Mouse (Mus musculus) forebrain, embryonic 15.5 days (tissue): ENCODE results near the gene Calm2. TPM values are rescaled to one million over a fixed set of nuclear protein-coding genes. Genes with fewer than 3 reads are reported as not detected.
A peak's percentile ranks its signal among the peaks of the same experiment; 100 is the strongest.

ENCODE experiments used
- ATAC-seq: fragments of 200-750 bp; cut with Nextera tagmentation; replicated peaks from 2 replicates; pipeline ENCODE4 v1.8.0; 2017; ENCODE audit warnings: mild to moderate bottlenecking, moderate TSS enrichment, moderate library complexity
- H3K27ac ChIP-seq: fragments of 300-500 bp; sonication (generic); replicated peaks from 2 replicates; pipeline ENCODE4 v1.5.1; 2015; ENCODE audit warnings: mild to moderate bottlenecking, inconsistent platforms
- H3K27me3 ChIP-seq: fragments of 300-500 bp; sonication (generic); 2 replicates; pipeline ENCODE4 v1.6.1; 2015; ENCODE audit warnings: inconsistent platforms
- H3K36me3 ChIP-seq: fragments of 300-500 bp; sonication (generic); 2 replicates; pipeline ENCODE4 v1.6.1; 2015; ENCODE audit warnings: mild to moderate bottlenecking, inconsistent platforms
- H3K4me1 ChIP-seq: fragments of 300-500 bp; sonication (generic); 2 replicates; pipeline ENCODE4 v1.6.1; 2015; ENCODE audit warnings: inconsistent platforms
- H3K4me2 ChIP-seq: fragments of 300-500 bp; sonication (generic); replicated peaks from 2 replicates; pipeline ENCODE4 v1.6.1; 2015; ENCODE audit warnings: mild to moderate bottlenecking, inconsistent platforms
- H3K4me3 ChIP-seq: fragments of 300-500 bp; sonication (generic); 2 replicates; pipeline ENCODE4 v1.5.1; 2015; ENCODE audit warnings: mild to moderate bottlenecking, inconsistent platforms
- H3K9ac ChIP-seq: fragments of 300-500 bp; sonication (generic); replicated peaks from 2 replicates; pipeline ENCODE4 v1.6.1; 2015; ENCODE audit warnings: mild to moderate bottlenecking, inconsistent platforms
- H3K9me3 ChIP-seq: fragments of 300-500 bp; sonication (generic); 2 replicates; pipeline ENCODE4 v1.6.1; 2016; ENCODE audit warnings: inconsistent platforms
- WGBS: fragments of 180-500 bp; shearing (Covaris S2); methylation state at CpG from one replicate; pipeline ENCODE4 v1.1.7; 2015; ENCODE audit warnings: mixed read lengths; 5-methylcytosine and 5-hydroxymethylcytosine counted together
- polyA plus RNA-seq: library from polyadenylated mRNA; unstranded; fragments of >200 nt; fragmentation: Nextera tagmentation; extraction: Ambion mirVana; gene quantifications from 2 replicates; pipeline ENCODE4 v1.2.1, GENCODE M21; 2015

The Calm2 gene
- polyA plus RNA-seq, 1 experiment from 2014 or later: 1,787 TPM

DNA sequence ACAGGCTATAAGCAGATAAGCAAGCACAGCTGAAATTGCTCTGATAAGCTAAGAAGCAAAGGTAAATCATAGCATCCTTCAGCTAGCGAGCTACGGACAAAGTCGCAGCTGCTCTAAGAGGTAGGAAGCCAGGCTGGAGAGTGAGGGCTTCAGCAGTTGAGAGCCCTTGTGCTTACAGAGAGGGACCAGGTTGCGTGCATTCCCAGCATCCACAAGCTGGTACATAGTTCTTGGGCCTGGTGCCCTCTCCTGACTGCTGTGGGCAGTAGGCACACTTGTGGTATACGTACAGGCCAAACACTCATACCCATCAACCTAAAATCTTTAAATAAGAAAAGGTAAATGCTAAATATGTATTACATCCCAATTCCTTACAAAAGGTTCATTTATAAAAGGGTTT lies 14.0 kb downstream of the Calm2 start:
- H3K4me2 ChIP-seq: no peak overlapping the region
- 0 out of 2 replicates have a peak, but pooled peaks cover 5% of the 10 kb centered on the region for H3K4me1 ChIP-seq
- no peak overlapping the region for H3K27ac ChIP-seq
- no peak overlapping the region for H3K9ac ChIP-seq
- H3K27me3 ChIP-seq: no peaks in the 10 kb centered on the region
- H3K9me3 ChIP-seq: no peaks in the 10 kb centered on the region
- WGBS: 96% methylated on average over 5 of the region's 5 CpGs
- no peak overlapping the region for H3K4me3 ChIP-seq
- ATAC-seq: no peak
- H3K36me3 ChIP-seq: peaks cover 64% of the 10 kb centered on the region

DNA sequence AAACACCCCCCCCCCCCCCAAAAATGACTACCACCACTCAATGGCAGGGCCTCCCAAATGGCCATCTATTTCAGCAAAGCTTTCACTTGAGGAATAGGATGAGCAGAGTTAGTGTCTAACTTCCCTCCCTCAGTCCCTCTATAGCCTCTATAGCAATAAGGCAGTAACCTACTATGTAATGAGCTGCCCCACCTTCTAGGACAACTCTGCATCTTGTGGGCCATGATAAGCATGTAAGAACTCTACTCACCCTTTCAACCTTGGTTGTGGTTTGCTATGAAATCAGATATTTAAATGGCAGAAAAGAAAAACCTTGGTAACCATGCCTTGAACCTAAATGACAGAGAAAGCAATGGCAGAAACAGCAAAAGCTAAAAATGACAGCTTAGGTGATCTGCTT lies 14.4 kb downstream of the Calm2 start:
- H3K4me2 ChIP-seq: no peak overlapping the region
- no peaks in the 10 kb centered on the region for H3K9me3 ChIP-seq
- no peak overlapping the region for H3K9ac ChIP-seq
- ATAC-seq: no peak
- H3K36me3 ChIP-seq: peaks cover 64% of the 10 kb centered on the region
- no peak overlapping the region for H3K27ac ChIP-seq
- no peak overlapping the region for H3K4me3 ChIP-seq
- H3K4me1 ChIP-seq: 0 out of 2 replicates have a peak, but pooled peaks cover 3% of the 10 kb centered on the region
- H3K27me3 ChIP-seq: no peaks in the 10 kb centered on the region

DNA sequence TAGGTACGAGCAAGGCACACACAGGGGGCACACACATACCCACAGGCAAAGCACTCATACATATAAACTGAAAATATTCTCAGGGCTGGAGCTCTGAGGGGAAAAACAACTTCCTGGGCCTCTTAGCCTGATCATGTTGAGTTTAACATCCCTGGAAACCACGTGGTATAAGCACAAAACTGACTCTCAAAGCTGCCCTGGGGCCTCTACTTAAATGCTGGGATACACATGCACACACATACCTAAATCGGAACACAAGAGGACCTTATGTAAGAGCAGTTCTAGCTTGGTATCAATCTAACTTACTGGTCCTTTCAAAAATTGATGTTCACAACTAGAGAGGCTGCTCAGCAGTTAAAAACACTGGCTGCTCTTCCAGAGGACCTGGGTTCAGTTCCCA lies 17.3 kb downstream of the Calm2 start:
- Histone ChIP-seq H3K27ac (no peak overlapping the region), H3K4me2 (no peak overlapping the region), H3K36me3 (peaks cover 48% of the 10 kb centered on the region), H3K4me3 (no peak overlapping the region), H3K27me3 (no peaks in the 10 kb centered on the region), H3K9me3 (no peaks in the 10 kb centered on the region), H3K9ac (no peak overlapping the region), H3K4me1 (no peaks in the 10 kb centered on the region)
- WGBS: 86% methylated on average over 3 of the region's 3 CpGs
- ATAC-seq: no peak

DNA sequence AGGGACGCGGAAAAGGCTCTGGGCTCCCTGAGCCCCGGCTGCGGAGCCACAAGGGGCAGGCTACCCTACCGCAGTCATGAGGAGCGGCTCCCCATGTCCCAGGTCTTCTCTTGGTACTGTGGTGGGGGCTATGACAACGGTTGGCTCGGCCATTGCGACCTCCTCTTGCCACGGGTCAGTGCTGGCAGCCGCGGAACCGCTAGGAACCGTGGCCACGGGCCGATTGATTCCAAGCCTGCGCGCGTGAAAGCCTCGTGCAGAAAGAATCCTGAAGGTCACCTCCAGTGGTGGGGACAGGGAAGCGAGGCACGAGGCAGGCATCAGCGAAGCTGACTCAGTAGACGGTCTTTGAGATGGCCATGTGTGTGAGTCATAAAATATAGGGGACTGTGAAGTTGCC lies 19.2 kb downstream of the Calm2 start, which contains the start of gene Stpg4:
Gene Stpg4, minus strand, starts transcription at position 231 of the 400 bp plus-strand sequence.
- no peak within 1 kb of the TSS for H3K4me3 ChIP-seq
- no peak within 1 kb of the TSS for H3K27ac ChIP-seq
- H3K9ac ChIP-seq: no peak within 1 kb of the TSS
- WGBS: 44% methylated on average over 24 of the region's 24 CpGs
- H3K4me2 ChIP-seq: no peak within 1 kb of the TSS
- no peak for ATAC-seq
- H3K36me3 ChIP-seq: peaks cover 31% of the 10 kb centered on the region
- no peaks in the 10 kb centered on the region for H3K27me3 ChIP-seq
- no peaks in the 10 kb centered on the region for H3K9me3 ChIP-seq
- no peaks in the 10 kb centered on the region for H3K4me1 ChIP-seq

DNA sequence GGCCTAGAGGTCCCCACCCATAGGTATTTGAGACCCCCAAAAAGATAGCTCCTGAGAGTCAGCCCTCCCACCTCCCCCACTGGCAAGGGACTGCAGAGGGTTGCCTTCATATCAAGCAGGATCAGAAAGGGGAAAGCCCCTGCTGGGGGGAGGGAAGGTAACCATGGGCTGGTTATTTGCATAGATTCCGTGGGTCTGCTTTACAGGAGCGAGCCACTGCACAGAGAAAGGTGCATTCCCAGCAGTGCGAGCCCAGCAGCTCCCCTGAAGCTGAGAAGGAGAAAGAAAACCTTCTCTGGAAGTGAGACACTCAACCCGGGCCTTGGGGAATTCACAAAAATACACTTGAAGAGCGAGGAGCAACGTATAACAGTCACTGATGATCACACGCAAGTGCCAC lies 28.7 kb downstream of the Calm2 start:
- no peak overlapping the region for H3K9ac ChIP-seq
- 73% methylated on average over 7 of the region's 7 CpGs for WGBS
- H3K4me1 ChIP-seq: no peaks in the 10 kb centered on the region
- H3K27ac ChIP-seq: no peak overlapping the region
- H3K4me2 ChIP-seq: no peak overlapping the region
- no peaks in the 10 kb centered on the region for H3K9me3 ChIP-seq
- ATAC-seq: no peak
- H3K4me3 ChIP-seq: no peak overlapping the region
- H3K27me3 ChIP-seq: no peaks in the 10 kb centered on the region
- H3K36me3 ChIP-seq: no peaks in the 10 kb centered on the region

DNA sequence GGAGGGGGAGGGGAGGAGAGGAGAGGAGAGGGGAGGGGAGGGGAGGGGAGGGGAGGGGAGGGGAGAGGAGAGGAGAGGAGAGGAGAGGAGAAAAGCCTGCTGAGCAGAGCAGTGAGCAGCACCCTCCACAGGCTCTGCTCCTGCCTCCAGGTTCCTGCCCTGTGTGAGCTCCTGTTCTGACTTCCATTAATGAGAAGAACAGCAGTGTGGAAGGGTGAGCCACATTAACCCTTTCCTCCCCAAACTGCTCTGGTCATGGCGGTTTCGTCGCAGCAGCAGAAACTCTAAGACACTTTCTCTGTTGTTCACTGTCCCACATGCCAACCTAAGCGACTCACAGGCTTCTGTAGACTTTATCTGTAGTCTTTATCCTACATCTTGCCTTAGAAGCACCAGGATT lies 40.1 kb downstream of the Calm2 start:
- no peak overlapping the region for H3K9ac ChIP-seq
- WGBS: 83% methylated on average over 4 of the region's 4 CpGs
- H3K27me3 ChIP-seq: no peaks in the 10 kb centered on the region
- no peaks in the 10 kb centered on the region for H3K4me1 ChIP-seq
- no peak overlapping the region for H3K27ac ChIP-seq
- no peaks in the 10 kb centered on the region for H3K36me3 ChIP-seq
- no peak overlapping the region for H3K4me3 ChIP-seq
- ATAC-seq: no peak
- no peak overlapping the region for H3K4me2 ChIP-seq
- H3K9me3 ChIP-seq: no peaks in the 10 kb centered on the region

DNA sequence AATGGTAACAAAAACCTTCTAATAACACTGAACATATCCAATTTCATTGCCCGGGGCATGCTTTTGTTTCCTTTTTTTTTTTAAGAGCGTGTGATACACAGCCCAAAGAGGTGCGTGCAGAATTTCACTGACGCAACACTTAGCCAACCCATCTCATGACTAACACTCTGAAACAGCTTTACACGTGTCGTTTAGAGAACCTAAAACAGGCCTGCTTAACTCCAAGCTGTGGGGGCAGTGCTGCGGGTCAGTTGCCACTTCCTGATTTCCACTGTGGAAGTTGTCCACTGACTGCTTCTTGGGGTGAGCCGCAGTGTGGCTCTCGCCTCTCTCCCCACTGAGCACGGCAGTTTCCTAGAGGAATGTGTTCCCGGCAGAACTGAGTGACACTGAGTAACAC lies 41.2 kb downstream of the Calm2 start:
- 76% methylated on average over 11 of the region's 11 CpGs for WGBS

DNA sequence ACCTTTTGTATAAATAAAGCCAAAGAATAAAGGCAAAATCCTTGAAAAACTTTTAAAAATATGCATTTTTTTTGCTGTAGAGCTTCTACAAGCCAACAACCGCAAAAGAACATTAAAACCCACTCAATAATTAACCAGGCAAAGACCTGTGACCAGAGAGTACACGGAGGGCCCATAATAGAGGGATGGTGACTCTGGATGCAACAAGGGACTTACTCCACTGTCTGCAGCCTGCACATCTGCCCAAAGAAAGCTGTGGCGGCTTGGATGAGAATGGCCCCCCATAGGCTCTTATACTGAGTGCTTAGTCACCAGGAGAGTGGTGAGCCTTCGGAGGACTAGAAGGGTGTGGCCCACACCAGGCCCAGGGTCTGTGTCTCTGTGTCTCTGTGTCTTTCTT lies 43.3 kb downstream of the Calm2 start:
- Histone ChIP-seq H3K27ac (no peak overlapping the region), H3K9ac (no peak overlapping the region), H3K9me3 (no peaks in the 10 kb centered on the region), H3K4me1 (no peaks in the 10 kb centered on the region), H3K27me3 (no peaks in the 10 kb centered on the region), H3K4me2 (no peak overlapping the region), H3K36me3 (no peaks in the 10 kb centered on the region), H3K4me3 (no peak overlapping the region)
- WGBS: 88% methylated on average over 4 of the region's 4 CpGs
- ATAC-seq: no peak

More for the DNA sequence above, 41.2 kb downstream of the Calm2 start:
- Histone ChIP-seq H3K9me3 (no peaks in the 10 kb centered on the region), H3K27me3 (no peaks in the 10 kb centered on the region), H3K27ac (no peak overlapping the region), H3K4me1 (no peaks in the 10 kb centered on the region), H3K4me3 (no peak overlapping the region), H3K36me3 (no peaks in the 10 kb centered on the region), H3K4me2 (no peak overlapping the region), H3K9ac (no peak overlapping the region)
- ATAC-seq: no peak

DNA sequence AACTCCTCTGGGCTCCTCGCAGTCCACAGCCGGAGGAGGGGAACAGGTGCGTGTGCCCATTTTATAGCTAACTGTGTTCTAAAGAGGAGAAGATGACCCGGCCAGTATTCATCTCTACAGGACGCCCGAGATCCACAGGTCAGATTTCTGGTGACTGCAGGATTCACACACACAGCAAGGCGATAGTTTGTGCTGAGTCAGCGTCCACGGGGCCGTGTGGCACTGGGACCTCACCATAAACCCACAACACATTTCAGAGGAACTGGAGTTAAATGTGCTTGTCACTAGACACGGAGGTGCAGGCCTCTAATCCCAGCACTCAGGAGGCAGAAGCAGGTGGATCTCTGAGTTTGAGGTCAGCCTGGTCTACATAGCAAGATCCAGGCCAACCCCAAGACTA lies 44.3 kb downstream of the Calm2 start:
- H3K9me3 ChIP-seq: no peaks in the 10 kb centered on the region
- no peaks in the 10 kb centered on the region for H3K4me1 ChIP-seq
- H3K9ac ChIP-seq: no peak overlapping the region
- ATAC-seq: no peak
- no peaks in the 10 kb centered on the region for H3K36me3 ChIP-seq
- no peak overlapping the region for H3K4me3 ChIP-seq
- no peaks in the 10 kb centered on the region for H3K27me3 ChIP-seq
- WGBS: 93% methylated on average over 11 of the region's 11 CpGs
- H3K4me2 ChIP-seq: no peak overlapping the region
- H3K27ac ChIP-seq: no peak overlapping the region

DNA sequence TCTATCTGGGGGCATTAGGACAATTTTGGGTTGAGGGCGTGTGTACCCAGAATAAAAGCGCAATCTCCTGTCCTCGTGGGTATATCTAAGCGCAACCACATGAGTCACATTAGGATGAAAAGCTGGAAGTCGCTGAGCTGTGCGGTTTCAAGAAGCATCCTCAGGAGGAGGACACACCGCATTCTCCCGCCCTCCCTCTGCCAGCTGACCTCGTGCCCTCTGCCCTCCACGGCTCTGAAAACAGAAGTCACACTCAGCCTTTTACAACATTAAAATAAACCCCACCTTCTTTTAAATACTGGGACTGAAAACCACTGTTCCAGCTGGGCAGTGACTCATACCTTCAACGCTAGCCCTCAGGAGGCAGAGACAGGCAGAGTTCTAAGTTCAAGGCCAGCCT lies 49.6 kb downstream of the Calm2 start:
- no peak for ATAC-seq

DNA sequence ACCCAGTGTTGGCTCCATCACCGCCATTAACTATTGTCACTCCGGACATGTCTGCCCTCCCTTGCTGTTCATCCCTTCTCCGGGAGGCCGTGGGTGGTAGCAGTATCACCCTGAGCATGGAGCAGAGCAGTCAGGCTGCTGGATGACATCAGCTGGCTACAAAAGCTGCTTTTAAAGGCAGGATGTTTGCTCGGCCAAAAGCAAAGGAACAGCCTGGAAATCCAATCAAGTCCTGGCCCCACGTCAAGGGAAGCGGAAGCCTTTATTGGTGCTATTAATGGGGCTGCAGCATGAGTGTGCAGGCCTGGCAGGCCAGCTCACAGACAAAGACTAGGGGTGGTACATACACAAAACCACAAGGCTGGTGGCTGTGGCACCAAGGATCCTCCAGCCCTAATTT lies 55.5 kb downstream of the Calm2 start:
- no peaks in the 10 kb centered on the region for H3K36me3 ChIP-seq
- peaks cover 9% of the 10 kb centered on the region for H3K4me1 ChIP-seq
- 0 out of 2 replicates have a peak overlapping the region, but pooled peaks have one; percentile 25 for H3K27ac ChIP-seq
- peak; percentile 62; the same call in 1 of the 2 replicates for ATAC-seq
- H3K9me3 ChIP-seq: no peaks in the 10 kb centered on the region
- WGBS: 45% methylated on average over 7 of the region's 7 CpGs
- no peak overlapping the region for H3K4me2 ChIP-seq
- H3K9ac ChIP-seq: no peak overlapping the region
- no peaks in the 10 kb centered on the region for H3K27me3 ChIP-seq
- H3K4me3 ChIP-seq: no peak overlapping the region

More for the DNA sequence above, 49.6 kb downstream of the Calm2 start:
- Histone ChIP-seq H3K4me3 (no peak overlapping the region), H3K9ac (no peak overlapping the region), H3K9me3 (no peaks in the 10 kb centered on the region), H3K4me2 (no peak overlapping the region), H3K27ac (no peak overlapping the region), H3K4me1 (no peaks in the 10 kb centered on the region), H3K36me3 (no peaks in the 10 kb centered on the region), H3K27me3 (no peaks in the 10 kb centered on the region)
- 86% methylated on average over 11 of the region's 11 CpGs for WGBS

DNA sequence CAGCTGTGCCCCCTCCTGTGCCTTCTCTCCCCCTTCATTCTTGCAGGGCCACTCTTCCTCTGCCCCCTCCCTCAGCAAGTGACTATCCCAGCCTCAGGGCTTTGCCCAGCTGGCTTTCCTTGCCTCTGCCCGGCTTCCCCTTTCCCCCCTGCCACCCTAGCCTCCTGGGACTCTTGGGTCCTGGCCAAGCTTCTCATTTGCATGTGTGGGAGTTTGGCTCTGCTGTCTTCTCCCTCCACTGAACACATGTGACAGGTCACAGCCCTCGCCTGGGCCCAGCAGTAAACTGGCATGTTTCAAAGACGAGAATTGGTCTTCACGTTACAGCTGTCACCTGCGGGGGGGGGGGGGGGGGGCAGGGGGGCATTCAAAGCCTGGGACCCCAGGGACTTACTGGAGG lies 59.7 kb downstream of the Calm2 start:
- no peaks in the 10 kb centered on the region for H3K27me3 ChIP-seq
- WGBS: 0% methylated on average over 4 of the region's 5 CpGs
- no peak overlapping the region for H3K9ac ChIP-seq
- no peak overlapping the region for H3K4me2 ChIP-seq
- H3K9me3 ChIP-seq: no peaks in the 10 kb centered on the region
- H3K36me3 ChIP-seq: no peaks in the 10 kb centered on the region
- no peak overlapping the region for H3K4me3 ChIP-seq
- no peak overlapping the region for H3K27ac ChIP-seq
- H3K4me1 ChIP-seq: peaks cover 9% of the 10 kb centered on the region
- peak; percentile 55; the same call in 1 of the 2 replicates for ATAC-seq

DNA sequence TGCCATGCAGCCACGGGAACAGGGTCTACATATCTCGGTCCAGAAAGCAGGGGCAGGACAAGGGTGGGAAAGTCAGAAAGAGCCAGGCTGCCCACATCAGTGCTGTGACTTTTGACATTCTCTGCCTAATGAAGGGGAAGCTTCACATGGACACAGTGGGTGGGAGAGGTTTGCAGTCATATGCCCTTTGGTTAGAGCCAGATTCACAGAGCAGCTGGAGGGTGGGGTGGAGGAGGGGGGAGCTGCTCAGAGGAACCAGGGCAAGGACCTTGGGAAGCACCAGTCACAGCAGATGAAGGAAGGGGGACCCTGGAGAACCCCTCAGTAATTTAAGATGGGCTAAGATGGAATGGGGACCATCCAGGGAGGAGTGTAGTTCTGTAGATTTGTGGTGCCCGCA lies 60.9 kb downstream of the Calm2 start:
- Histone ChIP-seq H3K4me3 (no peak overlapping the region), H3K4me1 (peaks cover 6% of the 10 kb centered on the region), H3K27me3 (no peaks in the 10 kb centered on the region), H3K9me3 (no peaks in the 10 kb centered on the region), H3K9ac (no peak overlapping the region), H3K27ac (no peak overlapping the region), H3K4me2 (no peak overlapping the region), H3K36me3 (no peaks in the 10 kb centered on the region)
- 80% methylated on average over 3 of the region's 3 CpGs for WGBS
- ATAC-seq: no peak
